Mouse (Mus musculus) limb, embryonic 15.5 days (tissue): ENCODE results near the gene Hras. TPM values are rescaled to one million over a fixed set of nuclear protein-coding genes. Genes with fewer than 3 reads are reported as not detected.

Source experiments
- ATAC-seq: fragments of 200-750 bp; cut with Nextera tagmentation; 2 replicates; pipeline ENCODE4 v1.8.0; 2017; ENCODE audit warnings: low read depth, moderate TSS enrichment; ENCODE audit not compliant: insufficient number of reproducible peaks, low FRiP score, low TSS enrichment
- H3K27ac ChIP-seq: fragments of 300-500 bp; sonication (generic); 2 replicates; pipeline ENCODE4 v1.5.1; 2015; ENCODE audit warnings: moderate library complexity, mild to moderate bottlenecking, inconsistent platforms
- H3K27me3 ChIP-seq: fragments of 300-500 bp; sonication (generic); 2 replicates; pipeline ENCODE4 v1.6.1; 2015; ENCODE audit warnings: inconsistent platforms
- H3K36me3 ChIP-seq: fragments of 300-500 bp; sonication (generic); 2 replicates; pipeline ENCODE4 v1.6.1; 2015; ENCODE audit warnings: inconsistent platforms
- H3K4me1 ChIP-seq: fragments of 300-500 bp; sonication (generic); 2 replicates; pipeline ENCODE4 v1.6.1; 2015; ENCODE audit warnings: inconsistent platforms
- H3K4me2 ChIP-seq: fragments of 300-500 bp; sonication (generic); 2 replicates; pipeline ENCODE4 v1.6.1; 2015; ENCODE audit warnings: mild to moderate bottlenecking, inconsistent platforms
- H3K4me3 ChIP-seq: fragments of 300-500 bp; sonication (generic); 2 replicates; pipeline ENCODE4 v1.5.1; 2015; ENCODE audit warnings: mild to moderate bottlenecking, inconsistent platforms
- H3K9ac ChIP-seq: fragments of 300-500 bp; sonication (generic); 2 replicates; pipeline ENCODE4 v1.6.1; 2015; ENCODE audit warnings: inconsistent platforms
- H3K9me3 ChIP-seq: fragments of 300-500 bp; sonication (generic); 2 replicates; pipeline ENCODE4 v1.6.1; 2016; ENCODE audit warnings: inconsistent platforms
- WGBS: fragments of 180-500 bp; shearing (Covaris S2); methylation state at CpG from one replicate; pipeline ENCODE4 v1.1.7; 2015; 5-methylcytosine and 5-hydroxymethylcytosine counted together
- polyA plus RNA-seq: library from polyadenylated mRNA; unstranded; fragments of >200 nt; fragmentation: Nextera tagmentation; extraction: Ambion mirVana; gene quantifications from 2 replicates; pipeline ENCODE4 v1.2.1, GENCODE M21; 2015

The Hras gene
- polyA plus RNA-seq, 1 experiment from 2014 or later, result 165 TPM

DNA sequence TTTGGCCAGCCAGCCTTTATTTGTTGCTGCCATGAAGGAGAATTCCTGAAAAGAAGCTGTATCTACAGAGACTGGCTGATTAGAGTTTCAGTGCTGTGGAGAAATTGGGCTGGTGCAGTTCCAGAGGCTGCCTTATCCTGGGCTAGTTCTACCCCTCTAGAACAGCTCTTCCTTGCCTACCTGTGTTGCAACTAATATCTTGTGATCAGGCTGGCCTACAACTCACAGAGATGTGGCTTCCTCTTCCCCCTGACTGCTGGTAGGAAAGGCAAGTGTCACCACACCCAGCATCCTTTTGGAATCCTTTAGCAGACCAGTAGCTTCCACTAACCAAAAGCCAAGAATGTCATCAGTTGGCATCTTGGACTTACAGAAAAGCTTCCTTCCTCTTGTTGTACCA is 23.9 kb downstream of the Hras start:
- ATAC-seq, result no peak
- H3K36me3 ChIP-seq, result peaks cover 12% of the 10 kb centered on the region
- H3K27me3 ChIP-seq, result no peaks in the 10 kb centered on the region
- no peak overlapping the region for H3K4me2 ChIP-seq
- H3K4me1 ChIP-seq, result peaks cover 35% of the 10 kb centered on the region
- H3K9ac ChIP-seq, result no peak overlapping the region
- peak overlapping the region; percentile 86; the same call in 1 of the 2 replicates for H3K27ac ChIP-seq
- no peak overlapping the region for H3K4me3 ChIP-seq
- no peaks in the 10 kb centered on the region for H3K9me3 ChIP-seq

DNA sequence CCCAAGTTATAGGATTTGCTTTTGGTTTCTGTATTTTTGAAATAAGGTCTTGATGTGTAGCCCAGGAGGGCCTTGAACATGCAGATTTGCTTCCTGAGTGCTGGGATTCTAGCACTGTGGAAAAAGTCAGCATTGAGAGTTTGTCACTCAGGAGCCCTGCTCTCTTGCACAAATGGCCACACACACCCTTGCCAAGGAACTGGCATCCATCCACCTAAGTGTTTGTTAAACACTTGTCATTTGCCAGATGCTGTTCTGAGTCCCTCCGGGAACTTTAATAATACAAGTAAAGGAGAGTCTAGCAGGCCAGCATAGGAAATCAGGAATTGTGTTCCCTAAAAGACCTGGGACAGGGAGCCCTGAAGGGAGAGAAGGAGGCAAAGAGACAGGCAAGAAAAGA is 24.5 kb downstream of the Hras start:
- H3K9ac ChIP-seq, result no peak overlapping the region
- peak overlapping the region; percentile 86 for H3K27ac ChIP-seq

DNA sequence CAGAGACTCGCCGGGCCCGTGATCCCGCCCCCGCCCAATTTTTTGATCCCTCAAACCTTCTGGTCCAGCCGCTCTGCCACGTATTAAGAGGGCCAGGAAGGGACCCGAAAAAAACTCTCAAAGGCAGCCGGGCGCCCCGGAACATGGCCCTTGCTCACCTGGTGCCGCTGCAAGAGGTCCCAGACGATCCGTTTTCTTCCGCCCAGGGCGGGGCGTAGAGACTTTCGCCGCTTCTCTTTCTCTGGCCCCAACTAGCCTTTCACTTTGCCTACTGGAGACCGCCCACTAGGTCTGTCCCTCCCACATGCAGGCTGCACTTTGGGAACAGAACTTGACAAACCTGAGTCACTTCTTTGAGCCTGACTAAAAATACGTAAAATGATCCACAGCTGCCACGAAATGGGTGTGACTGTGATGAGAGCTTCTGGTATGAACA is 25.3 kb downstream of the Hras start:
- peaks cover 33% of the 10 kb centered on the region for H3K4me1 ChIP-seq
- H3K4me3 ChIP-seq, result peak overlapping the region; percentile 61
- ATAC-seq, result no peak; the same call in 1 of the 2 replicates
- peak overlapping the region; percentile 86 for H3K27ac ChIP-seq
- H3K36me3 ChIP-seq, result peaks cover 26% of the 10 kb centered on the region
- H3K9ac ChIP-seq, result peak overlapping the region; percentile 52
- under 1% methylated on average over 22 of the region's 22 CpGs for WGBS
- H3K4me2 ChIP-seq, result peak overlapping the region; percentile 63
- no peaks in the 10 kb centered on the region for H3K9me3 ChIP-seq
- H3K27me3 ChIP-seq, result no peaks in the 10 kb centered on the region

More for the DNA sequence above, 24.5 kb downstream of the Hras start:
- Histone ChIP-seq H3K4me1 (peaks cover 35% of the 10 kb centered on the region), H3K4me2 (no peak overlapping the region), H3K36me3 (peaks cover 18% of the 10 kb centered on the region), H3K27me3 (no peaks in the 10 kb centered on the region), H3K9me3 (no peaks in the 10 kb centered on the region), H3K4me3 (peak overlapping the region; percentile 61; the same call in 1 of the 2 replicates)
- ATAC-seq, result no peak
- 55% methylated on average over 1 of the region's 1 CpGs for WGBS

DNA sequence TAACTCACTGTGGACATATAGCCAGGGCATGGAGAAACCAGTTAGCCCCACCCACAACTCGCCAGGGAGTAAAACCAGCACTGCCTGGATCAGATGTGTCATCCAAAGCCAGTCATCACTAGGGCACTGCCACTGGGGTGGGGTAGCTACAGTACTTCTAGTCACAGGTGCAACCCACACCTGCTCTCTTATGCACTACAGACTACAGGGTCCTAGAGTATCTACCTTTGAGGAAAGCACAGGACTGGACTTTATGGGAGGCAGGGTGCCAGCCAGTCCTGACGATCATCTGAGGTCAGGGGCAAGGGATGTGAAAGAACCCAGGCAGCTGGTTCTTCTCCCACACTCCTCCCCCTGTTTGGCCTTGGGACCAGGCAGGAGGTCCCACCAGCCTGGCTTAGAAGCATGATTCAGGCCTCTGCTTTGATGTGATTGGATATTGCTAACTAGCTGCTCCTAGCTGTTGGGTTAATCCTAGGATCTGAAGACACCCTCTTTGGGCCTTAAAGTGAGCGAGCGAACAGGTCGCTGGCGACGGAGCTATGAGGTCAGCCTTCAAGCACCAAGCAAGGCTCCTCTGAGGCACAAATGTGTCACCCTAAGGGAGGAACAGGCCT is 25.8 kb downstream of the Hras start:
- no peaks in the 10 kb centered on the region for H3K27me3 ChIP-seq
- H3K4me3 ChIP-seq, result peak overlapping the region; percentile 61
- peaks cover 28% of the 10 kb centered on the region for H3K4me1 ChIP-seq
- H3K4me2 ChIP-seq, result peak overlapping the region; percentile 63
- WGBS, result 16% methylated on average over 7 of the region's 7 CpGs
- peak overlapping the region; percentile 52 for H3K9ac ChIP-seq
- no peak for ATAC-seq
- peaks cover 31% of the 10 kb centered on the region for H3K36me3 ChIP-seq
- no peaks in the 10 kb centered on the region for H3K9me3 ChIP-seq
- H3K27ac ChIP-seq, result peak overlapping the region; percentile 86

DNA sequence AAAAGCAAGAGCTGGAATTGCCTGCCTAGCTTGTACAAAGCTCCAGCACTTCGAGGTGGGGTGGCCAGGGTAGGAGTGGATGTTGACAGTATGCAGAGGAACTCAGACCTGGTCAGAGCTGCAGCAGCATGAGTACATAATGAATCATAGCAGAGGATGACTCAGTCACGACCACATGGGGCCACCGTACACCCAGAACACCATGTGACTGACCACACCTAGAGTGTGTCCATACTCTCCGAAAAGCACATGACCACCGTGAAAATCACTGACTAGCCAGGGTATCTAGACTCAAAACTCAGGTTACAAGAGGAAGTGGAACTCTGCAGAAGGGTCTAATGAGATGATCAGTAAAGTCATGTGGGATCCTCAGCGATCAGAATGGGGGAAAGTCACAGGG is 29.0 kb downstream of the Hras start:
- Histone ChIP-seq H3K4me3 (no peak overlapping the region), H3K4me1 (peaks cover 23% of the 10 kb centered on the region), H3K4me2 (no peak overlapping the region), H3K27ac (no peak overlapping the region), H3K36me3 (peaks cover 61% of the 10 kb centered on the region), H3K9me3 (no peaks in the 10 kb centered on the region), H3K9ac (no peak overlapping the region), H3K27me3 (no peaks in the 10 kb centered on the region)
- 76% methylated on average over 6 of the region's 6 CpGs for WGBS
- ATAC-seq, result no peak

DNA sequence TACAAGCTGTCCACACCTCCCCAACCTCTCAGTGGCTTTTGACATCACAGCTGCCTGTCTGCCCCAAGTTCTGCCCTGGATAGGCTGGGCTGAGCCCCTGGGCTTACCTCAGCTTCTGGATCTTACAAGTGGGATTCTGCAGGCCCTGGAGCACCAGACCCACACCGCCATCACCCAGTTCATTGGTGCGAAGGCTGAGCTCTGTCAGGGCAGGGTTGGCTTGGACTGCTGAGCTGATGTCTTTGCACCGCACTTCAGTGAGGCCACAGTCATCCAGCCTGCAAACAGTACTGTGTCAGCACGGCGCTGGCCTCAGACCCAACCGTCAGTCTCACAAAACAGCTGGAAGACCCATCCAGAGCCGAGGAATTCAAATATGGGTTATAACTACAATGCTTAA is 29.4 kb downstream of the Hras start:
- Histone ChIP-seq H3K4me3 (no peak overlapping the region), H3K4me1 (peaks cover 23% of the 10 kb centered on the region), H3K9me3 (no peaks in the 10 kb centered on the region), H3K27ac (no peak overlapping the region), H3K4me2 (no peak overlapping the region), H3K36me3 (peaks cover 66% of the 10 kb centered on the region), H3K27me3 (no peaks in the 10 kb centered on the region), H3K9ac (no peak overlapping the region)
- ATAC-seq, result no peak
- 90% methylated on average over 7 of the region's 7 CpGs for WGBS

DNA sequence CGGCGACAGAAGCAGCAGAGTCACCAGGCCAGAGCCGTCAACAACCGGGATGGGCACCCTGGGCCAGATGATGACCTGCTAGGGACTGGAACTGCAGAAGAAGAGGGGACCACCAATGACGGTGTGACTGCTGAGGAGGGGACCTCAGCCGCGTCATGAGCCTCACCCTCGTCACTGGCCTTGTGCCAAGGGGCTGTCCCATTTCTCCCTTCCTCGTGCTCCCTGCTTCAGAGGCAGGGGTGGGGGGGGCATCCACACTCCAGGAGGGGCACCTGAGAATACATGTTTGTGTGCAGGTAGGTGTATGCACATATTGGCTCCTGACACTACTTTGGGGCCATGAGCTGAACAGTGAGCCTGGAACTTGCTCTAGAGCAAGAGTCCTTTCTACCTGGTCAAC is 38.4 kb downstream of the Hras start:
- 81% methylated on average over 9 of the region's 9 CpGs for WGBS
- no peak overlapping the region for H3K4me2 ChIP-seq
- H3K9ac ChIP-seq, result no peak overlapping the region
- H3K27me3 ChIP-seq, result no peaks in the 10 kb centered on the region
- no peaks in the 10 kb centered on the region for H3K9me3 ChIP-seq
- peaks cover 85% of the 10 kb centered on the region for H3K36me3 ChIP-seq
- H3K4me3 ChIP-seq, result no peak overlapping the region
- ATAC-seq, result 0 out of 2 replicates have a peak, but pooled peaks have one; percentile 20
- H3K27ac ChIP-seq, result no peak overlapping the region
- H3K4me1 ChIP-seq, result no peaks in the 10 kb centered on the region

DNA sequence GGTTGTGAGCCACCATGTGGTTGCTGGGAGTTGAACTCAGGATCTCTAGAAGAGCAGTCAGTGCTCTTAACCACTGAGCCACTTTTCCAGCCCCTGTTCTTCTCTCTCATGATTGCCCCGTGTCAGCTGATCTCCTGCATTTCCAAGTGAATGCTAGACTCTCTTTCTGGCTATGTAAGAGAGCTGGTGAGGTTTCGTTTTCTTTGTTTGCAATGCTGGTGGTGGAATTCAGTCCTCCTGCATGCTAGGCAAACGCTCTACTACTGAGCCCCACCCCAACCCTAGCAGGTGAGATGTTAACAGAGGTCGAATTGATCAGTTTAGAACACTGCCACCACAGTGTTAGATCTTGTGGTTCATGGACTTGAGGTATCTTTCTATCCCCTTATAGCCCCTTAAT is 45.2 kb downstream of the Hras start:
- no peak for ATAC-seq
- no peaks in the 10 kb centered on the region for H3K9me3 ChIP-seq
- no peak overlapping the region for H3K4me3 ChIP-seq
- no peaks in the 10 kb centered on the region for H3K27me3 ChIP-seq
- H3K4me2 ChIP-seq, result no peak overlapping the region
- H3K27ac ChIP-seq, result no peak overlapping the region
- H3K36me3 ChIP-seq, result peaks cover 47% of the 10 kb centered on the region
- WGBS, result 72% methylated on average over 4 of the region's 4 CpGs
- H3K9ac ChIP-seq, result no peak overlapping the region
- H3K4me1 ChIP-seq, result no peaks in the 10 kb centered on the region

DNA sequence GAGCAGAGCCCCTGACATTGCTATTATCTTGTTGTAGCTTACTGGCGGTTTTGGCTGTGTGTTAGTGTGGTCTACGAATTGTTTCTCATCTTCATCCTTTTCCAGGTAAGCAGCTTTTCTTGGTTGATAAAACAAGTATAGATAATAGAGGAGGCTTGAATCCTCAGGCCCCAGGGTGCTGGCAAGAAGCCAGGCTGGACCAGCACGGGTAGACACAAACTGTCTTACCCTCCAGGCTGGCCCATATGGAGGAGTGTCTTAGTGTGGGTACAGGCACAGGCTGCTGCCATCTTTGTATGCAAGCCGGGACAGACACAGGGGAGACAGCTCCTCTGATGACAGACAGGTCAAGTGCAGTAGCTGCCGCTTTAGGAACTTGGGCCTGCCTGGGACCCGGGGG is 46.8 kb downstream of the Hras start:
- ATAC-seq, result no peak
- peaks cover 38% of the 10 kb centered on the region for H3K36me3 ChIP-seq

DNA sequence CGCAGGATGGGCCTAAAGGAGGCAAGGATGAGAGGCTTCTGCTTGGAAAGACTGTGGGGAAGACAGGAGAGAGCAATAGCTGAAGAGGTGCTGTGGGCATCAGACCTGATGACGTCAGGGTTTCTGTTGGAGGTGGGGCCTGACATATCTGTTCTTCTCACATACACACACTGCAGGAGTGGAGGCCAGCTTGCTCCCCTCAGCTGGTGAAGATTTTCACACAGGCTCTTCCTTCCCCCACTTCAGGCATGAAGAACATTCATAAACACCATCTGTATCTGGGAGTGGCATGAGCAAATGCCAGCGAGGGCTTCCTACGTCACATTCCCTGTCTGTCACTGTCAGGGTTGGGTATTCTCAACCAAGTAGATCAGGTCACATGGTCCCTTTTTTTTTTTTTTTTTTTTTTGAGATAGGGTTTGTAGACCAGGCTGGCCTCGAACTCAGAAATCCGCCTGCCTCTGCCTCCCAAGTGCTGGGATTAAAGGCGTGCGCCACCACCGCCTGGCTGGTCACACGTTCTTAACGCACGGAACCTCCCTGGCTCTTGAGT is 47.7 kb downstream of the Hras start:
- H3K27me3 ChIP-seq, result no peaks in the 10 kb centered on the region
- no peak overlapping the region for H3K27ac ChIP-seq
- H3K36me3 ChIP-seq, result peaks cover 29% of the 10 kb centered on the region
- WGBS, result 89% methylated on average over 12 of the region's 12 CpGs
- no peak overlapping the region for H3K4me3 ChIP-seq
- ATAC-seq, result no peak
- H3K9me3 ChIP-seq, result no peaks in the 10 kb centered on the region
- H3K9ac ChIP-seq, result no peak overlapping the region
- H3K4me1 ChIP-seq, result no peaks in the 10 kb centered on the region
- H3K4me2 ChIP-seq, result no peak overlapping the region

More for the DNA sequence above, 46.8 kb downstream of the Hras start:
- Histone ChIP-seq H3K27ac (no peak overlapping the region), H3K4me1 (no peaks in the 10 kb centered on the region), H3K4me3 (no peak overlapping the region), H3K9me3 (no peaks in the 10 kb centered on the region), H3K4me2 (no peak overlapping the region), H3K27me3 (no peaks in the 10 kb centered on the region), H3K9ac (no peak overlapping the region)
- WGBS, result 82% methylated on average over 6 of the region's 6 CpGs

DNA sequence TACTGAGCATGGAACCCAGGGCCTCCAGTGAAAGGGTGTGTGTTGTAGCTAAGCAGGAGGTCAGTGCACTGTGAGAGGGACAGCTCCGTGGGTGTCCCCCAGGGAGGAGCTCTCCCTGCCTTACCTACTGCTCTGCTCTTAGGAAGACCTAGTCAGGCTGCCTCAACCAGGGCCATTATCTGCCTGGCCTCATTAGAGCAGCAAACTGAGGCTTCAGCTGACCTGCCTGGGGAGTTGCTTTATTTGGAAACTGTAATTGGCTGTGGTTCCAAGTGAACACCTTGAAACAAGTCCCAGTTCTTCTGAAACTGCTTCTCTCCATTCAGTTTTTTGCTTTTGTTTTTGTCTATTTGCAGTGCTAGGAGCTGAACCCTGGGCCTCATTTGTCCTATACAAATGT is 48.4 kb downstream of the Hras start:
- ATAC-seq, result no peak
- H3K9me3 ChIP-seq, result no peaks in the 10 kb centered on the region
- 79% methylated on average over 1 of the region's 1 CpGs for WGBS
- H3K27ac ChIP-seq, result no peak overlapping the region
- H3K36me3 ChIP-seq, result peaks cover 26% of the 10 kb centered on the region; the same call in 1 of the 2 replicates
- H3K9ac ChIP-seq, result no peak overlapping the region
- no peaks in the 10 kb centered on the region for H3K4me1 ChIP-seq
- H3K27me3 ChIP-seq, result no peaks in the 10 kb centered on the region
- H3K4me2 ChIP-seq, result no peak overlapping the region
- H3K4me3 ChIP-seq, result no peak overlapping the region

DNA sequence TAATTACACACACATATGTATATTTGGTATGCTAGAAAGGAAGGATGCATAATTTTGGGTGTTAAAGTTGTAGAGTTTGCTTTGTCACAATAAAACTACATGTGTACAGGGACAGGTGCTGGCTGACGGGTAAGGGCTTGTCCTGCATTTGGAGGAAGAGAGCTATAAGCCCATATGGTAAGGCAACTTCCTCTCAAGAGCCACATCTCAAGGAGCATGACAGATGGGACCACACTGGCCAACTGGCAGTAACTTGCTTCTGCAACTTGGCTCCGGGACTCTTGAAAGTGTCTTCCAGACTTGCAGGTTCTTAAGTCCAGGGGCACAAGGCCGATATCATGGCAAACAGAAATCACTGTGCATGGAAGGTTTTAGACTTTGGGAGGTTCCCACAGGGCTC is 49.2 kb downstream of the Hras start:
- Histone ChIP-seq H3K9me3 (no peaks in the 10 kb centered on the region), H3K36me3 (peaks cover 26% of the 10 kb centered on the region; the same call in 1 of the 2 replicates), H3K4me1 (no peaks in the 10 kb centered on the region), H3K27ac (no peak overlapping the region), H3K27me3 (no peaks in the 10 kb centered on the region), H3K9ac (no peak overlapping the region), H3K4me3 (no peak overlapping the region), H3K4me2 (no peak overlapping the region)
- ATAC-seq, result no peak
- WGBS, result 89% methylated on average over 3 of the region's 3 CpGs
